Mouse (Mus musculus): Measurements from ENCODE around the gene Zfp276.

- no peak for TF ChIP-seq CTCF (IDR thresholded peaks at IDR 0.05; ENCODE audit: low read depth)
- TF ChIP-seq EP300 (IDR thresholded peaks at IDR 0.05; ENCODE audit: low read depth), result no peak
Measured at GRCm38 (mm10) chr8:123250940-123251339, 3.1 kb upstream of the Zfp276 start.

All from heart, postnatal 0 days (tissue).